Mouse (Mus musculus) midbrain, postnatal 0 days (tissue): ENCODE data around the gene Fmo1. TPM values are rescaled to one million over a fixed set of nuclear protein-coding genes. Genes with fewer than 3 reads are reported as not detected.
"Not testable (repeated sequence)": the region's sequence is repeated elsewhere in the genome, so short reads cannot be mapped to it uniquely, and the experiment has no call there.

Experiments used
- ATAC-seq: fragments of 200-750 bp; cut with Nextera tagmentation; 2 replicates; pipeline ENCODE4 v1.8.0; 2017; ENCODE audit warnings: moderate number of reproducible peaks, mild to moderate bottlenecking, moderate TSS enrichment, moderate library complexity; ENCODE audit not compliant: low FRiP score
- DNase-seq: peaks from one replicate; pipeline ENCODE4 v3.0.0-alpha.2; 2015; ENCODE audit warnings: low spot score
- H3K27ac ChIP-seq: fragments of 300-500 bp; sonication (generic); 2 replicates; pipeline ENCODE4 v1.5.1; 2014; ENCODE audit warnings: low read depth, mild to moderate bottlenecking, low read length, mixed read lengths
- H3K27me3 ChIP-seq: fragments of 300-500 bp; sonication (generic); 2 replicates; pipeline ENCODE4 v1.6.1; 2014; ENCODE audit warnings: low read length, control low read depth, mixed read lengths; ENCODE audit not compliant: insufficient read depth
- H3K36me3 ChIP-seq: fragments of 300-500 bp; sonication (generic); 2 replicates; pipeline ENCODE4 v1.6.1; 2014; ENCODE audit warnings: low read length, control low read depth, mixed read lengths; ENCODE audit not compliant: insufficient read depth
- H3K4me1 ChIP-seq: fragments of 300-500 bp; sonication (generic); 2 replicates; pipeline ENCODE4 v1.6.1; 2014; ENCODE audit warnings: mild to moderate bottlenecking, control low read depth, antibody characterized with exemption, low read length, mixed read lengths; ENCODE audit not compliant: insufficient read depth
- H3K4me2 ChIP-seq: fragments of 300-500 bp; sonication (generic); 2 replicates; pipeline ENCODE4 v1.6.1; 2014; ENCODE audit warnings: low read depth, mild to moderate bottlenecking, low read length, mixed read lengths; ENCODE audit not compliant: poor library complexity, severe bottlenecking
- H3K4me3 ChIP-seq: fragments of 300-500 bp; sonication (generic); 2 replicates; pipeline ENCODE4 v1.5.1; 2014; ENCODE audit warnings: low read depth, mild to moderate bottlenecking, low read length, moderate library complexity
- H3K9ac ChIP-seq: fragments of 300-500 bp; sonication (generic); replicated peaks from 2 replicates; pipeline ENCODE4 v1.6.1; 2014; ENCODE audit warnings: mild to moderate bottlenecking, low read length, moderate library complexity, mixed read lengths; ENCODE audit not compliant: poor library complexity, severe bottlenecking
- H3K9me3 ChIP-seq: fragments of 300-500 bp; sonication (generic); 2 replicates; pipeline ENCODE4 v1.6.1; 2016; ENCODE audit warnings: low read length, control low read depth
- CTCF ChIP-seq: IDR thresholded peaks from 2 replicates; pipeline ENCODE4 v1.5.1; 2016; ENCODE audit warnings: antibody characterized with exemption, mild to moderate bottlenecking
- WGBS: fragments of 180-500 bp; shearing (Covaris S2); extraction: QIAGEN DNeasy Blood & Tissue Kit; methylation state at CpG from one replicate; pipeline ENCODE4 v1.1.7; 2014; 5-methylcytosine and 5-hydroxymethylcytosine counted together
- polyA plus RNA-seq: library from polyadenylated mRNA; unstranded; fragments of >200 nt; fragmentation: Nextera tagmentation; extraction: Ambion mirVana; gene quantifications from 2 replicates; pipeline ENCODE4 v1.2.1, GENCODE M21; 2015
- total RNA-seq: library from RNA; depleted of rRNA; stranded (reverse); fragments of >200 nt; gene quantifications from 2 replicates; pipeline ENCODE4 v1.2.3, GENCODE M21; 2014; rRNA removed

Fmo1 gene
- total and polyA plus RNA-seq, 2 experiments from 2014 or later: 35.0 to 69.1 TPM

- Histone ChIP-seq H3K36me3 (no peaks in the 10 kb centered on the region), H3K4me3 (no peak overlapping the region), H3K4me1 (no peaks in the 10 kb centered on the region), H3K27me3 (no peaks in the 10 kb centered on the region), H3K9ac (no peak overlapping the region), H3K4me2 (no peak overlapping the region), H3K9me3 (no peaks in the 10 kb centered on the region), H3K27ac (no peak overlapping the region)
- TF ChIP-seq CTCF: no peak
- no peak for DNase-seq
- no peak for ATAC-seq
- 61% methylated on average over 7 of the region's 7 CpGs for WGBS
These were observed 73.9 kb downstream of the Fmo1 start for GRCm38 (mm10) chr1:162792306-162793044.

DNA sequence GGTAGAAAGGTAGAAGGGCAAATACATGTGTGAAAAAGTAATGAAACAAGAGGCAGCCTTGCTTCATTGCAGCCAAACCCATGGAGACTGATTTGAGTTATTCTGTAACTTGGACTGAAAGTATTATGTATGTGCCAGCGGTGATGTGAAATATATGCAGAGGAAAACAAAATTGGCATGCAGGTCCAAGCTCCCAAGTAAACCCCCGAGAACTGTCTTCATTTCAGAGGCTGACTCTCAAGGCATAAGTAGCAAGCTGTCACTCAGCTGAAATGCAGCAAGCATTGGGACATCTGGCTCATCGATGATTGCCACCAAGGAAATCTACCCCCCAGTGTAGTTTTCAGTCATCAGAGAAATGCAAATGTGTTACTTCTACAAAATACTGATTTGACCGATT lies 81.2 kb downstream of the Fmo1 start:
- H3K36me3 ChIP-seq: no peaks in the 10 kb centered on the region
- DNase-seq: peak; percentile 12
- TF ChIP-seq CTCF: no peak
- WGBS: 70% methylated on average over 4 of the region's 4 CpGs
- no peak overlapping the region for H3K4me3 ChIP-seq
- ATAC-seq: no peak
- H3K4me1 ChIP-seq: no peaks in the 10 kb centered on the region
- H3K9ac ChIP-seq: no peak overlapping the region
- H3K9me3 ChIP-seq: no peaks in the 10 kb centered on the region
- H3K27me3 ChIP-seq: no peaks in the 10 kb centered on the region
- no peak overlapping the region for H3K27ac ChIP-seq
- H3K4me2 ChIP-seq: no peak overlapping the region

DNA sequence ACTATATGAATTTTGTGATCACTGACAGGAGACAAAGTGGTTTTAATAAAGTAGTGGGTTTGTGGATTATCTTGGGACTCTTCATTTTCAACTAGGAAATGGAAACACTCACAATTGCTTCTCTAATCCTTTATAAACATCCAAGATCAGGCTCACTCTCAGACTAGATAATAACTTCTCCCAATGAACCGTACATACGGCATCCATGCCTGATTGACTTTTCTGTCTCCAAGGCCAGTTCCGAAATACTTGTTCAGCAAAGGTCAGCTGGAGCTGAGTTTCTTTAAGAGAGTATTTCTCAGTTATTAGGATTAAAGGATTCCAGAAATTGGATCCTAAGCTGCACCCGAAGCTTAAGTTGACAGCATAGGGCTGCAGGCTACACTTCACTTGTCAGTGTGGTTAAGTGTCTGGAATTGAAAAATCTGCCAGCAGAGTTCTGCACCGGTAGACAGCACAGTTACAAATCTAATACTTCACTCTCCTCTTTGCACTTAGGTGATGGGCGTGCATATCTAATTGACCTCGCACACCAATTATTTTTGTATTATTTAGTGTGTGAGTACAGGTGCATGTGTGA lies 82.7 kb downstream of the Fmo1 start:
- Histone ChIP-seq H3K4me1 (no peaks in the 10 kb centered on the region), H3K4me3 (no peak overlapping the region), H3K9ac (no peak overlapping the region), H3K9me3 (no peaks in the 10 kb centered on the region), H3K36me3 (no peaks in the 10 kb centered on the region), H3K27ac (0 out of 2 replicates have a peak overlapping the region, but pooled peaks have one; percentile 18), H3K27me3 (no peaks in the 10 kb centered on the region), H3K4me2 (no peak overlapping the region)
- ATAC-seq: peak; percentile 77
- TF ChIP-seq CTCF: no peak
- WGBS: 44% methylated on average over 7 of the region's 7 CpGs
- DNase-seq: no peak

DNA sequence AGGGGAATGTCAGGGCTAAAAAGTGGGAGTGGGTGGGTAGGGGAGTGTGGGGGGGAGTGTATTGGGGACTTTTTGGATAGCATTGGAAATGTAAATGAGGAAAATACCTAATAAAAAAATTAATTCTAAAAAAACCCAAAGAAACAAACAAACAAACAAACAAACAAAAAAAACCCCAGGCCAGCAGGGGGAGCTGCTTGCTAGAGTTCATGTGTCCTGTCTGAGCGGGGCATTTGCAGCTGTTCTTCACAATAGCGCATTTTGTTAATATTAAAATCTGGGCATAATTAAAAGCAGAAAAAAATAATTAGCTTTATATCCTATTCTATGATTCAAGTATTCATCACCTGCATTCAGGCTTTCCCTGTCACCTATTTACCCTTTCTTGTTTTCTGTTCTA lies 85.4 kb downstream of the Fmo1 start:
- not testable (repeated sequence) for H3K4me2 ChIP-seq, DNase-seq, H3K9me3 ChIP-seq, H3K9ac ChIP-seq, H3K27me3 ChIP-seq, H3K4me1 ChIP-seq, H3K27ac ChIP-seq, ATAC-seq, H3K36me3 ChIP-seq, H3K4me3 ChIP-seq
- 89% methylated on average over 2 of the region's 2 CpGs for WGBS

Other genes starting within 250 kb of the Fmo1 start
- gene Myoc, start 227.5 kb downstream of the Fmo1 start, total RNA-seq: 0.24 and 0.27 TPM in 2 replicates
- 0.21 and 0.33 TPM in 2 replicates for gene Myoc, start 227.5 kb downstream of the Fmo1 start, polyA plus RNA-seq
- gene Myocos, start 208.4 kb downstream of the Fmo1 start, total RNA-seq: not detected in 2 replicates
- gene Myocos, start 208.4 kb downstream of the Fmo1 start, polyA plus RNA-seq: not detected in 2 replicates
- gene Prrc2c, start 126.1 kb downstream of the Fmo1 start, total RNA-seq: 71.5 and 91.8 TPM in 2 replicates
- gene Prrc2c, start 126.1 kb downstream of the Fmo1 start, polyA plus RNA-seq: 121 and 155 TPM in 2 replicates
- 0.42 and 0.77 TPM in 2 replicates for gene Fmo4, start 52.6 kb downstream of the Fmo1 start, total RNA-seq
- gene Fmo4, start 52.6 kb downstream of the Fmo1 start, polyA plus RNA-seq: 0.78 and 1.2 TPM in 2 replicates
- gene Fmo2, start 32.1 kb upstream of the Fmo1 start, total RNA-seq: 0.44 and 0.80 TPM in 2 replicates
- gene Fmo2, start 32.1 kb upstream of the Fmo1 start, polyA plus RNA-seq: 0.06 and 0.14 TPM in 2 replicates
- gene Fmo6, start 70.9 kb upstream of the Fmo1 start, total RNA-seq: 0.11 TPM in 1 of 2 replicates, not detected in the other
- not detected in 2 replicates for gene Fmo6, start 70.9 kb upstream of the Fmo1 start, polyA plus RNA-seq
- not detected in 2 replicates for gene Fmo3, start 117.9 kb upstream of the Fmo1 start, total RNA-seq
- not detected in 2 replicates for gene Fmo3, start 117.9 kb upstream of the Fmo1 start, polyA plus RNA-seq
- gene Mroh9, start 219.1 kb upstream of the Fmo1 start, total RNA-seq: not detected in 2 replicates
- not detected in 2 replicates for gene Mroh9, start 219.1 kb upstream of the Fmo1 start, polyA plus RNA-seq